Mouse (Mus musculus) B cell, adult 67 days (primary cell): ENCODE data around the gene Retreg1. TPM values are rescaled to one million over a fixed set of nuclear protein-coding genes. Genes with fewer than 3 reads are reported as not detected.

Experiments
- total RNA-seq, 2 experiments: library from RNA; stranded (reverse); gene quantifications; 4 replicates each; pipeline ENCODE4 v1.2.4; 2023

The Retreg1 gene
- 10 to 100 TPM; 88.1 to 90.8 TPM for total RNA-seq

GRCm38 (mm10) chr15:25843086-25843991 lies at the start of gene Retreg1:
Retreg1 (plus strand) TSS chr15:25843180.

GRCm38 (mm10) chr15:25984067-25984733 lies 141.2 kb downstream of the Retreg1 start, which contains the start of gene Zfp622:
Zfp622 (plus strand) TSS chr15:25984366.

Other genes starting within 250 kb of the Retreg1 start
- gene Myo10, start 220.7 kb upstream of the Retreg1 start, total RNA-seq, result 1 to 10 TPM; 2.5 to 2.7 TPM
- gene Zfp622, start 141.2 kb downstream of the Retreg1 start, total RNA-seq, result 100 to 1,000 TPM; 122 to 127 TPM